Mouse (Mus musculus) lung, postnatal 4 days (tissue): ENCODE results near the gene Cldnd1.

Experiments used
- DNase-seq, 2 experiments: peaks; one replicate each; pipeline ENCODE4 v3.0.0; 2021

Gene Cldnd1

GRCm38 (mm10) chr16:58727477-58728131 lies at the start of gene Cldnd1:
Cldnd1 (plus strand) TSS chr16:58727910.
- peak; percentile 96 to 97 for DNase-seq

DNA sequence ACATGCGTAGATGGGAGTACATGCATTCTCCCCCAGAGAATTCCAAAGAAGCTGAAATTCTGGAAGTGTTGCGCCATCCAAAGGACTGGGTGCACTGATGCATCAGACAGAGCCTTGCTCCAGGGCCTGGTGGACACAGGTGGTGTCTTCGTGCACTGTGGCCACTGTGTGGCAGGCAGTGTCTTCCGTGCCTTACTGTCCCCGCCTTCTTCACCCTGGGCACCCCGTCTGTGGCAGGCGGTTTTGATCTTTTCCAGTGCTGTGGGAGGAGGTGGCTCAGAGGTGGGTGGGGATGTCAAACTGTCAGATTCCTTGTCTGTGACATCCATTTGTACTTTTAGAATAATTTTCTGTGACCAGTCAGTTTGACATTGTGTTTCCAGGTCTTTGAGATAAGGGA lies 49.0 kb upstream of the Cldnd1 start:
- no peak for DNase-seq

DNA sequence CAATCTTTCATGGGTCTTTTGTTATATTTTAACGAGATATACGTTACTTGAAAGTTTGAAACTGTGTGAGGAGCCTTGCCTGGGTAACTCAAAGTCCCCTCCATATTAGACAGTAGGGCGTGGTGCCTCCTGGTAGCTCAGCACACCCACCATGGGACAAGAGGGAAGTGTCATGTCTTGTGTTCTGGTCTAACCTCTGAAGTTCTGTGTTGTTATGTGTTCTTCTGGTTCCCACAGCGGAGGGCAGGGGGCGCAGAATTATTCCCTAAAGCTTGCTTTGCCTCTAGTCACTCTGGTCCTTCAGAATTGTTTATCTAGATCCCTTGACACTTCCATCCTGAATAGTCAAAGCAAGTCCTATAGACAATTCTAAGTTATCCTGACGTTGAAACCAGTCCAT lies 45.7 kb upstream of the Cldnd1 start:
- no peak for DNase-seq

DNA sequence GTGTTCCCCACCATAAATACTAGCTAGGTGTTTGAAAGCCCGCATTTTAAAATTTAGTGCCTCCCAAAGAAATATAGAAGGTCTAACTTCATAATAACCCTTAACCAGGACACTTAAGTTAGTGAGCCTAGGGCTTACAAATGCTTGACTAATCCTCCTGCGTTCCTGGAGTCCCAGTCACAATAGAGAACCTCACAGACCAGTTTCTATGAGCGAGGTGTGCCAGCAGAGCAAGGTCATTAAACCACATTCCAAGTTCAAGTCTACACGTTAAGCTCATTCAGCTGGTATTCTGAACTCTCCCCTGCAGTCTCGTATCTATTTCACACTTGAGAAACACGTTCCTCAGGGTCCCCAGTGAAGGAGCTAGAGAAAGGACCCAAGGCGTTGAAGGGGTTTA lies 44.8 kb upstream of the Cldnd1 start:
- DNase-seq: no peak

- no peak for DNase-seq
These were observed 43.8 kb upstream of the Cldnd1 start for GRCm38 (mm10) chr16:58683911-58684310.

GRCm38 (mm10) chr16:58684537-58684936 lies 43.2 kb upstream of the Cldnd1 start:
- no peak for DNase-seq

DNA sequence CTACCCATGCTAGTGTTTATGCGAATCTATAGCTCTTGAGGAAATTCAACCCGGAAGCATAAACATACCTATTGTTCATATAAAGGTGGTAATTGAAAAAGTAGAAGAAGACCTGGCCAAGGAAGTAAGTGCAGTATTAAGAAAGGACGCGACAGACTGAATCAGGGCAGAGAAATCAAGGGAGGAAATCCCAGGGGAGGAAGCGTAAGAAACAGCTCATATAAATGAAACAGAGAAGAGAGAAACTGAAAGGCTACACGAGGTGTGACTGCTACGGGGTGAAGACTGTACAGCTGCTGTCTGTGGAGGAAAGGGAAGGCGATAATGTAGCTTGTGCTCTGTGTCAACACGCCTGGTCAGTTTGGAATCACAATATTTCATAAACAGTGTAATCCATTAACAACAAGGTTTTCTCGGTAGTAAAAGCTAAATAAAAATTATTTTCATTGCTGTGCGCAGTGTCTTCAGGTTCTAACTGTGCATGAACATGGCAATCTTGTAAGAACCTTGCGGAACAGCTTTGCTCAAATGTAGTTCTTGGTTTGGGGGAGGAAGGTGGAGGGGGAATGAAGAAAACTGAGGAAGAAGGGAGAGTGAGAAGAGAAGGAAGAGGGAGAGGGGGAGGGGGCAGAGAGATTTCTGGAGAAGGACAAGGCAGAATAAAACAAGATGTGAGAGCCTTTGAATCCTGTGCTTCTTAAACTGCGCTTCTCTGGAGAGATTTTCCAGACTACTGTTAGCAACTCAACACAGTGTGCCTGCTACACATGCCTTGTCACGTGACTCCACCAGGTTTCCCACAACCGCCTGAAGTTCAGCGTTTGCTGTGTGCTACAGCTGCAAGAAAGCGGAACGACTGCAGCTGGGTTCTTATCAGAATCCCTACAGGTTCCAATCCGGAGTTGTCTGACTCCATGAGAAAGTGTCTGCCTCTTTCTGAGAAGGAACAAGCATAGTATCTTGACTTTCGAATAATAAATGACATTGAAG lies 41.9 kb upstream of the Cldnd1 start:
- no peak for DNase-seq

- DNase-seq: no peak
These were observed 39.2 kb upstream of the Cldnd1 start for GRCm38 (mm10) chr16:58688534-58688933.

- no peak for DNase-seq
These were observed 38.0 kb upstream of the Cldnd1 start for GRCm38 (mm10) chr16:58689555-58690169.

DNA sequence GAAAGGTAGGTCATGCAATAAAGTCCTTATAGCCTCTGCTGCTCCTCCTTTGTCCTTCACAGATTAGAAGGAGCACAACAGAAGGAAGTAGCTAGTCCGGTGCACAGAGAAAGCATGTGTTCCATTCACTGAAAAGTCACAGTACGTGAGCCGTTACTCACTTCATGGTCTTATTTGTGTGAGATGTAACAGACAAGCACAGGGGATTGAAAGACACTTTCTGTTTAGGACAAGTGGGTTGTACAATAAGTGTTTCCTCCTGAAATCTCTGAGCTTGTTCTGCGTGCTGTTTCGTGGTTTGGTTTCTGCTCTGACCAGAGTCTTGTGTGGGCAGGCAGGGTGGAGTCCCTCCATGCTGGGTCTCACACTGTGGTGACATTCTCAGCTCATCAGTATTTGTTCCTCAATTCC lies 37.4 kb upstream of the Cldnd1 start:
- DNase-seq: no peak

GRCm38 (mm10) chr16:58694091-58694490 lies 33.6 kb upstream of the Cldnd1 start:
- DNase-seq: no peak

- no peak for DNase-seq
These were observed 30.9 kb upstream of the Cldnd1 start for GRCm38 (mm10) chr16:58696796-58697195.

DNA sequence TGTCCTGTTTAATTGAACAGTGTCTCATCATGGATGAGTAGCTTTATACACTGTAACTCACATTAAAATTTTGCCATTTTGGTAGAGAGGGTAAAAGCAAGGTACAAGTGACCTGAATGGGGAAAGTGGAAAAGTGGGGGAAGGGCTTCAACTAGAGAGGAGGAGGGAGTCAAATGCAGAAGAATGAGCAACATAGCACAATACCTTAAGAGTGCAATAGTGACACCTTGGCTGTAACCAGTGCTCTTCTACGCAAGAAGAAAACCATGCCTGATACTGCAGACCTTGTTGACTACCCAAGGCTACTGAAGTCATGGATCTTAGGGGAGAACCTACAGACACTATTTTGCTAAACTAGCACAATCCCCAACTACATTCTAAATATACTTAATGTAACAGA lies 30.4 kb upstream of the Cldnd1 start:
- DNase-seq: no peak

- no peak for DNase-seq
These were observed 27.5 kb upstream of the Cldnd1 start for GRCm38 (mm10) chr16:58700174-58700573.

DNA sequence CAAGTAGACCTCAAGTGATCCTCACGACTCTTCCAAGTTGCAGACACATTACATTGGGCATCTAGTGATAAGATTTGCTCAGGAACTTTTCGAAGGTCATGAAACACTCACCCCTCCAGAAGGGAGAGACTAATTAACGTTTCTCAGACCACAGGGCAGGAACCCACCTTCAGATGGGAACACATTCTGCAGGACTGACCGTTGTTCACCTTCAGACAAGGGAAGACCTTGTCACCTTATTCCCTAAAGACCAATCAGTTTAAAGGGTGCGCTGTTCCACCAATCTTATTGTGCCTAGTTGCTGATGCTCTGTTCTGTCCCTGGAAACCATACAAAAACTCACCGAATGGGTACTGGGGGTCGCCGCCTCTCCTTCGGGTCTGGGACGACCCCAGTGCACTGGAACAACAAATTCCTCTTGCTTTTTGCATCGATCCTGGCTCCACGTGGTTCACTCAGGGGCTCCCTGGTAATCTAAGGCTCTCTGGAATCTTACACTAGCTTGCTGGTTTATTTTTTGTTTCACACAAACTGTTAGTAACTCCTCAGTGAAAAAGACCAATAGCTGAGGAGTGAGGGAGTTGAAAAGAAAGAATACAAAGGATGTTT lies 26.8 kb upstream of the Cldnd1 start:
- no peak for DNase-seq

DNA sequence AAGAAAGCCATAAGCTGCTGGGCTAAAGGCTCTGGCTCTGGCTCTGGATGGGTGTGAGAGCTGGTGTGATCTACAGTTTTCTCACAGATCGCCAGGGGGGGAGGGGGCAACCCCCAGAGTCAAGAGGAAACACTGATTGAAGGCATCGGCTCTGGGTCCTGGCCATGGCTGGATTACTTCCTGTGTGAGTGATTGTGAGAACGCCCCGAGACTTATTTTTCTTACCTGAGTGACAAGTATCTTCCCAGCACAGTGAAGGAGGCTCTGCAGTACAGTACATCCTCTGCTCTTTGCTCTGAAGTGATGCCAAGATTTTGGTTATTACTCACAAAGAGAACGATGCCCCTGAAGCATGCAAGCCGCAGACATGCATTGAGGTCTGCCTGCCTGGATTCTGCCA lies 25.9 kb upstream of the Cldnd1 start:
- no peak for DNase-seq

GRCm38 (mm10) chr16:58702329-58702932 lies 25.3 kb upstream of the Cldnd1 start:
- DNase-seq: no peak

DNA sequence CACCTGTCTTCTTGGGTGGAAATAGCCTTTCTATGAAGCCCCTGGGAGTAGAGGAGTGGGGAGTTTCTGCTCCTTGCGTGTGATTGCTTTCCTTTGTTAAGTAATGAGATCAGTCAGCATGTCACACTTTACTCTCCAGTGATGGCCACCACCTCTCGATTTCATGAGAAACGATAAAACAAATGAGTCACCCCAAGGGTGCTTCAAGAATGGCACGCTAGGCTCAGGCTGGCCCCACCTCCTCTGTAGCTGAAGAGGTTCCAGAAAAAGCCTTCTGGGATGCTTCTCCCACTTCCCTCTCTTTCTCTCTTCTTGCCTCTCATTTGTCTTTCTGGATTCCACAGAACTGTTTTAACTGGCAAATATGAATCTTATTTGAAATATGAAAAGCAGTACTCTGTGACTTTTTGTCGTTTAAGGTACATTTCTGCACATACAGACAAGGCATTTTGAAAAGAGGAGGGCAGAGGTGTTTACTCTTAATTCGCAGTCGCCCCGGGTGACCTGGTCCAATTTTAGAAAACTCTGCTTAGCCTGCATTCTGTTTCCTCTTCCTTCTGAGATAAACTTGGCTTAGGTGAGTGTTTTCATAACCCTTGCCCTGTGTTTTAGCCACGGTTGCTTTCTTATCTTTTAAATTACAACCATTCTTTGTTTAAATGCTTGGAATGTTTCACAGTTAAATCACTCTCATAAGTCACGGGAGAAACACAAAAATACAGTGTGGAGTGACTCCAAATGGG lies 24.2 kb upstream of the Cldnd1 start:
- DNase-seq: no peak

DNA sequence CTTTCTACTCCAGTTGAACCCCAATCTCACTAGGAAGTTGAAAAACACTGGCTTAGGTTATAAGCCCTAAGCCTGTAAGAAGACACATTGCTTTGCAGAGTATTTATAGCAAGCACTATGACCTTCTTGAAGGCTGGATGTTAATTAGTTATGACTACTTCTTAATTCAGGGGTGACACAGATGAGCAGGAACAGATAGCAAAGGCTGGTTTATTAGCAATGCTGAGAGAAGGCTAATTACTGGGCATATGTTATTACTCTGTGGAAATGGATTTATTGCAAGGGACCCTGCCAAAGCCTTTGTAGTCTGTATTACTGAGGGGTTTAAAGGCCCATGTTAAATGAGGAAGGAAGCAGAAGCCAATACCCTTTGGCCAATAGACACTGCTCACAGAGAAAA lies 22.7 kb upstream of the Cldnd1 start:
- DNase-seq: no peak

- DNase-seq: no peak
These were observed 20.3 kb upstream of the Cldnd1 start for GRCm38 (mm10) chr16:58707276-58707905.
